Mouse (Mus musculus) hindbrain, postnatal 0 days (tissue): Measurements from ENCODE around the gene BC025920. TPM values are rescaled to one million over a fixed set of nuclear protein-coding genes. Genes with fewer than 3 reads are reported as not detected.

Source experiments
- ATAC-seq: fragments of 200-750 bp; cut with Nextera tagmentation; 2 replicates; pipeline ENCODE4 v1.8.0; 2017; ENCODE audit warnings: mild to moderate bottlenecking, moderate TSS enrichment, moderate library complexity
- DNase-seq: peaks from one replicate; pipeline ENCODE4 v3.0.0-alpha.2; 2015; ENCODE audit warnings: low spot score
- H3K27ac ChIP-seq: fragments of 300-500 bp; sonication (generic); 2 replicates; pipeline ENCODE4 v1.5.1; 2014; ENCODE audit warnings: mild to moderate bottlenecking
- H3K27me3 ChIP-seq: fragments of 300-500 bp; sonication (generic); 2 replicates; pipeline ENCODE4 v1.6.1; 2014; ENCODE audit warnings: low read length, mixed read lengths; ENCODE audit not compliant: insufficient read depth
- H3K36me3 ChIP-seq: fragments of 300-500 bp; sonication (generic); 2 replicates; pipeline ENCODE4 v1.6.1; 2014; ENCODE audit warnings: low read length, mixed read lengths; ENCODE audit not compliant: insufficient read depth
- H3K4me1 ChIP-seq: fragments of 300-500 bp; sonication (generic); 2 replicates; pipeline ENCODE4 v1.6.1; 2014; ENCODE audit warnings: antibody characterized with exemption, low read length, mixed read lengths; ENCODE audit not compliant: insufficient read depth
- H3K4me2 ChIP-seq: fragments of 300-500 bp; sonication (generic); 2 replicates; pipeline ENCODE4 v1.6.1; 2014; ENCODE audit warnings: low read depth, mild to moderate bottlenecking, low read length, moderate library complexity, mixed read lengths
- H3K4me3 ChIP-seq: fragments of 300-500 bp; sonication (generic); 2 replicates; pipeline ENCODE4 v1.5.1; 2014; ENCODE audit warnings: low read length
- H3K9ac ChIP-seq: fragments of 300-500 bp; sonication (generic); replicated peaks from 2 replicates; pipeline ENCODE4 v1.6.1; 2014; ENCODE audit warnings: mild to moderate bottlenecking, low read length, moderate library complexity, mixed read lengths
- H3K9me3 ChIP-seq: fragments of 300-500 bp; sonication (generic); 2 replicates; pipeline ENCODE4 v1.6.1; 2016; ENCODE audit warnings: low read length, mixed read lengths
- CTCF ChIP-seq: IDR thresholded peaks from 2 replicates; pipeline ENCODE4 v1.5.1; 2016; ENCODE audit warnings: antibody characterized with exemption, control low read depth, low read depth
- WGBS: fragments of 180-500 bp; shearing (Covaris S2); extraction: QIAGEN DNeasy Blood & Tissue Kit; methylation state at CpG from one replicate; pipeline ENCODE4 v1.1.7; 2014; 5-methylcytosine and 5-hydroxymethylcytosine counted together
- polyA plus RNA-seq: library from polyadenylated mRNA; unstranded; fragments of >200 nt; fragmentation: Nextera tagmentation; extraction: Ambion mirVana; gene quantifications from 2 replicates; pipeline ENCODE4 v1.2.1, GENCODE M21; 2015
- total RNA-seq: library from RNA; depleted of rRNA; stranded (reverse); fragments of >200 nt; gene quantifications from 2 replicates; pipeline ENCODE4 v1.2.3, GENCODE M21; 2014

BC025920 gene
- total and polyA plus RNA-seq, 2 experiments from 2014 or later = 1.3 to 4.2 TPM

DNA sequence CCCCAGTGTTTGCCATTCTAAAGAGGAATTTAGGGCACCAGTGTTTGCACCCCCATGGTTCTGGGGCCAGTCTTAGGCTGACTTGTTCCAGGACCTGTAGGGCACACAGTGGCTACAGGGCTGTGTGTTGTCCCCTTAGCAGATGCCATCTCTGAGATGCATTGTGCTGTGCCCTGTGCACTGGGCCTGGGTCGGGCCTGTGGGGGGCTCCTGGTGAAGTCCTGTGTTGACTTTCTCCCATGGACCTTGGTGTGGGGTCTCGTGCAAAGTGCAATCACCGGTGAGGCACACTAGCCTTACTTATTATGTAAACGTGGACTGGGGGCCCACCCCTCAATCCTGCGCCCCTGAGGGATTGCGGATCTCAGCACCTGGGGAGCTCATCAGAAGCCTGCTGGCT is 43.7 kb upstream of the BC025920 start:
- no peak for TF ChIP-seq CTCF
- Histone ChIP-seq H3K4me2 (no peak overlapping the region), H3K36me3 (peaks cover 17% of the 10 kb centered on the region; the same call in 1 of the 2 replicates), H3K4me1 (peaks cover 14% of the 10 kb centered on the region), H3K9me3 (no peaks in the 10 kb centered on the region), H3K4me3 (no peak overlapping the region), H3K27me3 (no peaks in the 10 kb centered on the region), H3K9ac (0 out of 2 replicates have a peak overlapping the region, but pooled peaks have one; percentile 3), H3K27ac (no peak overlapping the region)
- WGBS = 83% methylated on average over 6 of the region's 6 CpGs
- DNase-seq = no peak
- no peak for ATAC-seq

DNA sequence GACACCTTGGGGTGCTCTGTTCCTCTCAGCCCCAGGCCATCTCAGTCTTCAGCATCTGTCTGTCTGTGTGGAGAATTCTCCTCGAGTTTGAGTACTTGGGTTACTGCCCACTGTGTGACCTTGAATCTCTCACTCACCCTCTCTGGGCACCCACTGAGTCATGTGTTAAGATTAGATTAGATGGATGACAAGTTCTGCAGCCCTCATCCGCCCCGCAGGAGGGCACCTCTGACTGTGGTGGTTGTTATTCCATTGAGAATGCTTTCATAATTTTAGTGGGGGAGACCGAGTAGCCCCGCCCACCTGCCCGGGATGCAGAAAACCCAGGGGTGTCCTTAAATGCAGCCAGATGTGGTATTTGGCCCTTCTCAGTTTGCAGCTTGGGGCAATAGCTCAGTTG is 42.6 kb upstream of the BC025920 start:
- H3K4me2 ChIP-seq = 0 out of 2 replicates have a peak overlapping the region, but pooled peaks have one; percentile 5
- no peak overlapping the region for H3K9ac ChIP-seq
- 52% methylated on average over 6 of the region's 6 CpGs for WGBS

DNA sequence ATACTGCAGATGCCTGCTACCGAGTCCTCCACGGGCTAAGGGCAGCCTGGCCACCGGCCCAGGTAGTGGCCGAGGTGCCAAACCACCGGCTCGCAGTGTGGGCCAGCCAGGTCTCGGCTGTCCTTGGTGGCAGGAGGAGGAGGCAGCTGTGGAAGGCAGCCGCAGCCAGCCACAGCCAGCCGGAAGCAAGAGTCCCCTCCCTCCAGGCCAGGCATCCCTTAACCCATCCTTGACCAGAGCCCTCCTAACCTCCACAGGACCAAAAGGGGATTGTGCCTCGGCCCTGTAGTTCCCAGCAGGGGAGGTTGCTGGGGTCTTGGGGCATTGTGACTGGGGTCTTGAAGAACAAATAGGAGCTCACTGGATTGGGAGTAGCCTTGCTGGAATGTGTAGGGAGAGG is 41.9 kb upstream of the BC025920 start:
- Histone ChIP-seq H3K36me3 (peaks cover 17% of the 10 kb centered on the region; the same call in 1 of the 2 replicates), H3K27ac (peak overlapping the region; percentile 60), H3K4me3 (peak overlapping the region; percentile 11; the same call in 1 of the 2 replicates)

More for the DNA sequence above, 42.6 kb upstream of the BC025920 start:
- no peaks in the 10 kb centered on the region for H3K9me3 ChIP-seq
- no peak for ATAC-seq
- no peak for DNase-seq
- TF ChIP-seq CTCF = no peak
- H3K4me3 ChIP-seq = no peak overlapping the region
- peaks cover 17% of the 10 kb centered on the region; the same call in 1 of the 2 replicates for H3K36me3 ChIP-seq
- peaks cover 16% of the 10 kb centered on the region for H3K4me1 ChIP-seq
- no peak overlapping the region for H3K27ac ChIP-seq
- H3K27me3 ChIP-seq = no peaks in the 10 kb centered on the region

DNA sequence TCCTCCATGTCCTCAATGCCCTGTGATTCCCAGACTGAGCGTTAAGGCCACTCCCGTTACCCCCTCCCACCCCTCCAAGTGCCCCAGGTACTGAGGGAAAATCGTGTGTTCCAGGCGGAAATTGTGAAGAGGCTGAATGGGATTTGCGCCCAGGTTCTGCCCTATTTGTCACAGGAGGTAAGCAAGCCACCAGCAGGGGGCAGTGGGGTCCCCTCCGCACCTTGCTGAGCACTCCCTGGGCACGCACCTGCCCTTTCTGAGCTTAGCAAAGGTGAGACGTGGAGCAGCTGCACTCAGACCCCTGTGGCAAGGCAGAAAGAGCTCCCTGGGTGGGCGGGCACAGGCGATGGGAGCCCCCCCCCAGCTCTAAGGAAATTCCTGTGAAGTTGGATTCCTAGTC is 41.3 kb upstream of the BC025920 start:
- Histone ChIP-seq H3K36me3 (peaks cover 17% of the 10 kb centered on the region; the same call in 1 of the 2 replicates), H3K9ac (no peak overlapping the region), H3K4me2 (0 out of 2 replicates have a peak overlapping the region, but pooled peaks have one; percentile 43), H3K4me1 (peaks cover 23% of the 10 kb centered on the region), H3K27me3 (no peaks in the 10 kb centered on the region), H3K9me3 (no peaks in the 10 kb centered on the region), H3K27ac (no peak overlapping the region), H3K4me3 (no peak overlapping the region)
- TF ChIP-seq CTCF = peak; percentile 72
- DNase-seq (peak; percentile 56), ATAC-seq (no peak)
- WGBS = 34% methylated on average over 10 of the region's 10 CpGs

More for the DNA sequence above, 41.9 kb upstream of the BC025920 start:
- WGBS = 6% methylated on average over 10 of the region's 10 CpGs
- DNase-seq (peak; percentile 53), ATAC-seq (peak; percentile 28; the same call in 1 of the 2 replicates)
- Histone ChIP-seq H3K27me3 (no peaks in the 10 kb centered on the region), H3K9me3 (no peaks in the 10 kb centered on the region), H3K4me2 (peak overlapping the region; percentile 43), H3K9ac (no peak overlapping the region), H3K4me1 (peaks cover 23% of the 10 kb centered on the region)
- no peak for TF ChIP-seq CTCF

DNA sequence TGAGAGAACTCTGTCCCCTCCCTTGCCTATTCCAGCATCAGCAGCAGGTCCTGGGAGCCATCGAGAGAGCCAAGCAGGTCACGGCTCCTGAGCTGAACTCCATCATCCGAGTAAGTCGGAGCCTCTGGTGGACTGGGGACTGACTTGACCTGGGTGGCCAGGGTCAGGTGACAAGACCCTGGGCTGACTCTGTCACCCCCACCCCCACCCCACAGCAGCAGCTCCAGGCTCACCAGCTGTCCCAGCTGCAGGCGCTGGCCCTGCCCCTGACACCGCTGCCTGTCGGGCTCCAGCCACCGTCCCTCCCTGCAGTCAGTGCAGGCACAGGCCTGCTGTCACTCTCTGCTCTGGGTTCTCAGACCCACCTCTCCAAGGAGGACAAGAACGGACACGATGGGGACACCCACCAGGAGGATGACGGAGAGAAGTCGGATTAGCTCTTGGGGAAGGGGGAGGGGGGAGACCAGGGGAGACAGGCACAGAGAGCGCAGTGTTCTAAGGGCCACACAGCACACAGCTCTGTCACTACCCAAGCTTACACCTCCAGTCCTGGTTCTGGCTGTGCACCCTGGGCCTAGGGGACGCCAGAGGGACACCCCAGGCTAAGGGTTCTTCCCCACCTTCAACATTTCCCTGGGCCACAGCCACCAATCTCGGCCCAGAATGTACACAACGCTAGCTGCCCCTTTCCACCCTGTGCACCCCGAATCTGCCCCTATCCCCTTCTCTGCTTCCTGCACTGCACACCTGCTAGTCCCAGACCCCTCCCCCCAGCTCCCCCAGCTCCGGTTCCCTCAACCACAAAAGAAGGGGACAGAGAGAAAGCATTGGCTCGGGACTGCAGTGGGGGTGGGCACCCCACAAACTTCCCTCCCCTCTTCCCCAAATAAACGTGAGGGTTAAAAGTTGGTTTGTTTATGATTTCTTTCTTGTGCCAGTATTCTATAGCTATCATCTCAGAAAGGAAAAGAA is 40.5 kb upstream of the BC025920 start:
- Histone ChIP-seq H3K4me2 (no peak overlapping the region), H3K36me3 (peaks cover 17% of the 10 kb centered on the region; the same call in 1 of the 2 replicates), H3K27ac (no peak overlapping the region), H3K27me3 (no peaks in the 10 kb centered on the region), H3K9ac (no peak overlapping the region), H3K4me3 (no peak overlapping the region), H3K4me1 (peaks cover 24% of the 10 kb centered on the region), H3K9me3 (no peaks in the 10 kb centered on the region)
- TF ChIP-seq CTCF = no peak
- ATAC-seq (no peak), DNase-seq (no peak)
- 43% methylated on average over 20 of the region's 20 CpGs for WGBS

DNA sequence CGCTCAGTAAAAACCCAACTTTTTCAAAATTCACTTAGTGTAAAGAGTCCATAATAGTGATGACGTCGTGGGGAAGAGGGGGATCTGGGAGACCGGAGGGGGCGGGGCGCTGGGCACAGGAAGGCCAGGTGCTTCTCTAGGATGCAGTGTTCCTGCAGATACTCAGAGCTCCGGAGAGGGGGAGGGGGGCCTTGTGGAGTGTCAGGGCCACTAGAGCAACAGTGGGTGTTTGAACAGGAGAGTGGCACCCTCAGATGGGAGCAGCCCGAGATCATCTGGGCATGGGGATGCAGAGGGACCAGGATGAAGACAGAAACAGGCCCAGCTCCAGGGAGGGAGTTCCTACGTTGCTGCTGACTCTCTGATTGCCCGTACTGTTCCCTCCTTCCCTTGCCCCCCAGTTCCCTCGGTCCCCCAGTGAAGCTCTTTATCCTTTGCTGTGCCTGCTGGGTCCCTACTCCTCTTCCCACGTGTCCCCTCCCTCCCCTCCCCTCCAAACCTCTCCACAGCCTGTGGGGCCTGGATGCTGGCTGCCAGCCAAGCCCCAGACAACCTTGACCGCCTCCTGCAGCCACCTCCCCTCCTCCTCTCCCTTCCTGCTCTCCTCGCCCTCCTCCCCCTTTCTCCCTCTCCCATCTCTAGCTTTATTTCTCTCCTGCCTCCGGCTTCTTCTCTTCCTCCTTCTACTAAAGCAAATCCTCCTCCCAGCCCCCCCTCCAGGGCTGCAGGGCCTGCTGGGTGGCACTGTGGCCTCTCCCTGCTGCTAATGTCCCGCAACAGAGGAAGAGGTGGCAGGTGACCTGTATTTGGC is 37.5 kb upstream of the BC025920 start:
- 13% methylated on average over 16 of the region's 16 CpGs for WGBS
- H3K4me3 ChIP-seq = no peak overlapping the region
- 0 out of 2 replicates have a peak, but pooled peaks cover 2% of the 10 kb centered on the region for H3K27me3 ChIP-seq
- no peaks in the 10 kb centered on the region for H3K9me3 ChIP-seq
- no peak overlapping the region for H3K4me2 ChIP-seq
- DNase-seq = peak; percentile 76
- peaks cover 17% of the 10 kb centered on the region; the same call in 1 of the 2 replicates for H3K36me3 ChIP-seq
- no peak for ATAC-seq
- H3K27ac ChIP-seq = 0 out of 2 replicates have a peak overlapping the region, but pooled peaks have one; percentile 36
- TF ChIP-seq CTCF = no peak
- no peak overlapping the region; the same call in 1 of the 2 replicates for H3K9ac ChIP-seq
- H3K4me1 ChIP-seq = peaks cover 32% of the 10 kb centered on the region
